Mouse (Mus musculus) CD4-positive naive resting alpha-beta T cell, adult 57 days (primary cell): Measurements from ENCODE around the gene Arhgap19. TPM values are rescaled to one million over a fixed set of nuclear protein-coding genes. Genes with fewer than 3 reads are reported as not detected.

Experiments
- total RNA-seq: library from RNA; stranded (reverse); gene quantifications from one replicate; pipeline ENCODE4 v1.2.4, GENCODE M21; 2023

Arhgap19 gene
- 2.7 TPM for total RNA-seq

DNA sequence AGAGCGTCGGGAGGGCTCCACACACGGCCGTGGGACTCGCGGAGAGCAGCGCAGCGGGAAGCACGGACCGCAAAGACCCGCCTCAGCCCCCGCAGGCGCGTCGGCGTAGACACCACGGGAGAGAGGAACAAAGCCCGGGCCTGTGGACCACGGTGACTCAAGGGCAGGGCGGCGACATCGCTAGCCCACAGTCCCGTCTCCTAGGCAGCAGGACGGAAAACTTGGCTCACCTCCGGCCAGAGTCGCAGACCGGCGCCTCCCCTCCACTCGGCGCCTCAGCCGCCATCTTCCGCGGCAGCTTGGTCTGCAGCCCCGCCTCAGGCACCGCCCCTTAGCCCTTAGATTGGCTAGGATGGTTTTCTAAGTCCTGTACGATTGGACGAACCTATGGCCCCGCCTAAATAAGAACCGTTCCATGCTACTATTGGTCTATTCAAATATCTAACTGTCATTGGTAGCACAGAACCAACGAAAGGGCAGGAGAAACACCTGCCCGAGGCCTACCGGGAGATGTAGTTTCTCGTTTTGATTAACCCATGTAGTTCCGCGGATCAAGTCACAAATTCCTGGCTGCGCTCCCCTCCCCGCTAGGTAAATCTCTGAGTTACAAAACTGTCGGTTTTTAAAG, at the start of gene Arhgap19:
Arhgap19 (minus strand) TSS at position 306 of the 628 bp plus-strand sequence.

DNA sequence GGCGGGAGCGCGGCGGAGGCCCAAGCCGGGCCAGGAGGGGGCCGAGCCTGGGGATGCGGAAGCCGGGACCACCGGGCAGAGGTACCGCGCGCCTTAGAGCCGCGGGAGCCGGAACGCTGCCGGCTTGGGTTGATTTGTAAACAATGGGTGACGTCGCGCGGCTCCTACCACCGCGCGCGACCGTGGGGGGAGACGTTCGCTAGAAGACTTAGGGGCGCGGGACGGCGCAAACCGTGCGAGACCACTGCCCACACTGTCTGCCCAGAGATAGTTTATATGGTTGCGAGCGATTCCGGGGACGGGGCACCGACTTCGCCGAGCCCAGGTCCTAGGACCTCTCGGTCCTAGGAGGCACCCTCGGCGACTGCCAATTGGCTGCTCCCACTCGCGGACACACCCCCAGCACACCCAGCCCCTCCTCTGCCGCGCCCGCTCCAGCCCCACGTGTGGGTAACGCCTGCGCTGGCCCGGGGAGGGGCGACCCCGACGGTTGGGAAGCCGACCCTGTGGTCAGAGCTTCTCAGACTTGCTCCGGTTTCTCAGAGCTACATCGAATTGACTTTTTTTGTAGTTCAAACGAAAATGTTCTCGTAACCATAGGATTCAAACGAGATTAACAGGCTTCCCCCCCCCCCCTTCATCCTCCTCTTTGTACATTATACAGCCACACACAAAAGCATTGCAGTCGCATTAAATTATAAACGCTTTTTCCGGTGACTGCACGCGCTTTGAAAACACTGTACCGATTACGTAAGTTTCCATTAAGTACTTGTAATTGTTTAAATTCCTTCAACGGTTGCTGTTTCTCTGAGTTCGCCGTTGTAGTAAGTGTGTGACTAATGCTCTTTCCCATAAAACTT, 46.4 kb upstream of the Arhgap19 start, which contains the start of gene Frat2:
Frat2 (minus strand) TSS at position 141 of the 860 bp plus-strand sequence.

DNA sequence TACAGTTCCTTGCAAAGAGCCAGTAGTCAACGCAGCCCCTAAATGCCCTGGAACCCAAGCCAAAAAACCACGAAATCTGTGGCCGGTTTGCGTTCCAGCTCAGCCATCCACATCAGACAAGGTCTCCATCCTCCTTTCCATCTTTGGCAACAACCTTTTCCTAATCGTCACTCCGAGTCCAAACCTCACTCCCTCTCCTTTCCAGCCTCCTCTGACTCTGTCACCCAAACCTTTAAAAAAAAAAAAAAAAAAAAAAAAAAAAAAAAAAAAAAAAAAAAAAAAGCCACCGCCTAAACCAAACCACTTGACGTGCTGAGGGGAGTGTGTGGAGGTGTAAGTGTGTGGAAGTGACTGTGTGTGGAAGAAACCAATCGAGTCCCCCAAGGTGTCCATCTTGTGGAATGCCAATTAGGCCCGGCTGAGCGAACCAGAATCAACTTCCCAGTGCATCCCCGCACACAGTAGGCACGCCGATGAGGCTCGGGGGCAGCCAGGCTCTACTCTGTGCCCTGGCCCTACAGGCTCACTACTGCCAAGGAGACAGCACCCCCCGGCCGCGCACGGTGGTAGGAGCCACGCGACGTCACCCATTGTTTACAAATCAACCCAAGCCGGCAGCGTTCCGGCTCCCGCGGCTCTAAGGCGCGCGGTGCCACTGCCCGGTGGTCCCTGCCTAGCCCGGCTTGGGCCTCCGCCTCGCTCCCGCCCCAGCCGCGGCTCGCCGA, 27.7 kb upstream of the Arhgap19 start, which contains the start of gene Frat1:
Frat1 (plus strand) TSS at position 590 of the 725 bp plus-strand sequence.

DNA sequence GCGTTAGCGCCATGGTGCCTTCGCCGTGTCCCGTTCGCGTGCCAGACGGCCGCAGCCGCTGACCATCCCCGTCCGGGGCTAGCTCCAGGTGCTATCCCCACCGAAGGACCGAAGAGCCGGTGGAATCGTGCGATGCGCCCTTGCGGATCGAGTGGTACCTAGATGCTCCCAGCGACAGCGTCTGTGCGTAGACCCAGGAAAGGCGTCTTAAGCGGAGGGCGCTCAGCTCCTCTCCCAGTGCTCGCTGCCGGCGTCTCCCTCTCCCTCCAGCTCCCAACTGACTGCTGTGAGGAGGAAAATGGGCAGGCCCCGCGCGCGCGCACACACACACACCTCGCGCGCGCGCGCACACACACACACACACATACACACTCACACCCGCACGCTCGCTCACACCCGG, 58.5 kb downstream of the Arhgap19 start, which contains the start of gene Slit1:
Slit1 (minus strand) TSS at position 270 of the 400 bp plus-strand sequence.

Other genes with a start within 250 kb of the Arhgap19 start
- gene Gm340, start 219.7 kb downstream of the Arhgap19 start, total RNA-seq = 33.1 TPM
- 0.21 TPM for gene Slit1, start 58.4 kb downstream of the Arhgap19 start, total RNA-seq
- gene Frat1, start 27.9 kb upstream of the Arhgap19 start, total RNA-seq = 72.4 TPM
- 138 TPM for gene Frat2, start 46.1 kb upstream of the Arhgap19 start, total RNA-seq
- 29.6 TPM for gene Rrp12, start 94.1 kb upstream of the Arhgap19 start, total RNA-seq
- 50.5 TPM for gene Pgam1, start 109.9 kb upstream of the Arhgap19 start, total RNA-seq
- gene Exosc1, start 131.4 kb upstream of the Arhgap19 start, total RNA-seq = 46.8 TPM
- 37.5 TPM for gene Zdhhc16, start 131.4 kb upstream of the Arhgap19 start, total RNA-seq
- 135 TPM for gene Mms19, start 179.1 kb upstream of the Arhgap19 start, total RNA-seq
- 7.4 TPM for gene Ubtd1, start 179.7 kb upstream of the Arhgap19 start, total RNA-seq
- not detected for gene Ankrd2, start 234.0 kb upstream of the Arhgap19 start, total RNA-seq
- gene Hoga1, start 243.6 kb upstream of the Arhgap19 start, total RNA-seq = not detected